Mouse (Mus musculus) c-Kit-positive CD71-negative TER-119-negative erythroid progenitor cells, embryonic 14.5 days (primary cell): ENCODE measurements around the gene Pabpn1l.
"Not testable (repeated sequence)": the region's sequence is repeated elsewhere in the genome, so short reads cannot be mapped to it uniquely, and the experiment has no call there.

Experiments used
- DNase-seq: peaks from one replicate; pipeline ENCODE4 v3.0.0-alpha.2; 2013; ENCODE audit warnings: low read depth

Gene Pabpn1l

GRCm38 (mm10) chr8:122574667-122575251 lies 47.8 kb downstream of the Pabpn1l start:
- no peak for DNase-seq

GRCm38 (mm10) chr8:122574264-122574663 lies 48.3 kb downstream of the Pabpn1l start:
- DNase-seq: no peak

GRCm38 (mm10) chr8:122573577-122573976 lies 49.0 kb downstream of the Pabpn1l start:
- DNase-seq: no peak

- not testable (repeated sequence) for DNase-seq
Measured at GRCm38 (mm10) chr8:122573176-122573575, 49.4 kb downstream of the Pabpn1l start.

GRCm38 (mm10) chr8:122572751-122573150 lies 49.8 kb downstream of the Pabpn1l start:
- no peak for DNase-seq

GRCm38 (mm10) chr8:122571750-122572267 lies 50.7 kb downstream of the Pabpn1l start:
- DNase-seq: no peak

- DNase-seq: no peak
Measured at GRCm38 (mm10) chr8:122571153-122571552, 51.4 kb downstream of the Pabpn1l start.

- no peak for DNase-seq
Measured at GRCm38 (mm10) chr8:122569996-122570395, 52.5 kb downstream of the Pabpn1l start.
